Mouse (Mus musculus) C2C12 (cell line): ENCODE data around the gene Mef2c.

Experiments used
- CEBPB ChIP-seq: IDR thresholded peaks from one replicate; pipeline ENCODE4 v1.6.1; 2011; ENCODE audit warnings: low read depth, mild to moderate bottlenecking, control low read depth, moderate library complexity
- CTCF ChIP-seq: IDR thresholded peaks from one replicate; pipeline ENCODE4 v1.5.1; 2011; ENCODE audit not compliant: control insufficient read depth, insufficient read depth, insufficient read length
- MAX ChIP-seq: IDR thresholded peaks from one replicate; pipeline ENCODE4 v1.6.1; 2011; ENCODE audit warnings: mild to moderate bottlenecking, control low read depth
- MYOD1 ChIP-seq: IDR thresholded peaks from one replicate; pipeline ENCODE4 v1.6.1; 2011; ENCODE audit warnings: low read depth; ENCODE audit not compliant: control insufficient read depth, insufficient read length
- USF1 ChIP-seq: IDR thresholded peaks from one replicate; pipeline ENCODE4 v1.6.1; 2011; ENCODE audit warnings: low read depth, mild to moderate bottlenecking, control low read depth, moderate library complexity

DNA sequence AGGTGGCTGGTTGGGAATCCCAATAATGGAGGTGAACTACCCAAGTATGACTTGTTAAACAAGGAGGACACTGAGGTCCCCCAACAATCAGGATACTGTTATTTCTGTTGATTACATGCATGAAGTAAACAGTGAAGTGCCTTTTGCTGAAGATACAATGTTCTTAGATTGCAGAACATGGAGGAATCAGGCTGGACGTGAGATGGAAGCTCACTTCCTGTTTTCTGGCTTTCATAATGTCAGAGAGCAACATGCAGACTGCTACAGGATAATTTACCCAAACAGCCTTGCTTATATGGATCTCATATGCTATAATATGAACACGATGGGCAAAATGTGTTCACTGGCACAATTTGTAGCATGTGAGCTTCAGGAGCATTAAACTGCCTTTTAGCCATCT lies 30.1 kb upstream of the Mef2c start:
- TF ChIP-seq CTCF (no peak), USF1 (no peak), MAX (no peak), MYOD1 (no peak), CEBPB (no peak)
